Mouse (Mus musculus) adrenal gland, postnatal 4 days (tissue): ENCODE results near the gene Ptpn14. TPM values are rescaled to one million over a fixed set of nuclear protein-coding genes. Genes with fewer than 3 reads are reported as not detected.

ENCODE experiments used
- DNase-seq, 2 experiments: peaks; one replicate each; pipeline ENCODE4 v3.0.0; 2021 to 2022; ENCODE audit warnings: low spot score in 2 of 2, mixed read lengths in 2 of 2
- total RNA-seq, 2 experiments: library from RNA; stranded (reverse); gene quantifications; 2 replicates each; pipeline ENCODE4 v1.2.3; 2021

Ptpn14 gene
- total RNA-seq, 2 experiments from 2014 or later: 20.7 to 33.7 TPM

DNA sequence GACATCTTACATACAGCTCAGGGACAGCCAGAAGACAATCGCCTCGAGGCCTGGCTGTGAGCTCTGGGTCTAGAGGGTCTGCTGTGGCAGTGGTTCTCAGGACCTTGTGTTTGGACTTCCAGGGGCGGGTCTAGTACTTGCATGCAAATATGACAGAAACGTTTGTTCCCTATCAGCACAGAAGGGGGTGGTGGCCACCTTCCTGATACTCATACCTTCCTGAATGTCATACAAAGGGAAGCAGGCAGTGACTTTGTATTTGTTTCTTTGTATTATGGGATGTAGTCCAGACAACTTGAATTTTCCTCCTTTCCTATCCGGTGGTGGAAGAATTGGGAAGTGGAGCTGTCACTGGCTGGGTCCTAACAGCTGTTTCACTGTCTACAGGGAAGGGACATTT, 36.2 kb downstream of the Ptpn14 start:
- DNase-seq: no peak

- DNase-seq: no peak
Measured at GRCm38 (mm10) chr1:189767164-189767563, 39.1 kb downstream of the Ptpn14 start.

DNA sequence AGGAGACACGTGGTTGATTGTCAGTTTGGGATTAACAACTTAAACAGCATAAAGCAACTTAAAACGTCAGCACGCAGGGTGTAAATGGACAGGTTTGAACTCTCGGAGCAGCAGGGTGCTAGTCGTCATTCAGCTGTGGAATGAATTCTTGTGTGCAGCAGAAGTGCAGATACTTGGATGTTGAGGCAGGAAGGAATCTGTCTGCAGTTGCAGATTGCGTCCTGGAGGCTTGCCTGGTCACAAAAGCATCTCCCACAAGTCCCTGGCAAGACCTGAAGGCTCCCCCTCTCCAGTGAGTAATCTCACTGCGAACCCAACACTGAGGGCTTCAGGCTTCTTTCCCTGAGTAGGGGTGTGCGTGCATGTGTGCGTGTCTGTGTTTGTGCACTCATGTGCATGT, 39.8 kb downstream of the Ptpn14 start:
- no peak for DNase-seq

GRCm38 (mm10) chr1:189770516-189770915, 42.4 kb downstream of the Ptpn14 start:
- DNase-seq: no peak

GRCm38 (mm10) chr1:189772707-189773106, 44.6 kb downstream of the Ptpn14 start:
- no peak for DNase-seq

DNA sequence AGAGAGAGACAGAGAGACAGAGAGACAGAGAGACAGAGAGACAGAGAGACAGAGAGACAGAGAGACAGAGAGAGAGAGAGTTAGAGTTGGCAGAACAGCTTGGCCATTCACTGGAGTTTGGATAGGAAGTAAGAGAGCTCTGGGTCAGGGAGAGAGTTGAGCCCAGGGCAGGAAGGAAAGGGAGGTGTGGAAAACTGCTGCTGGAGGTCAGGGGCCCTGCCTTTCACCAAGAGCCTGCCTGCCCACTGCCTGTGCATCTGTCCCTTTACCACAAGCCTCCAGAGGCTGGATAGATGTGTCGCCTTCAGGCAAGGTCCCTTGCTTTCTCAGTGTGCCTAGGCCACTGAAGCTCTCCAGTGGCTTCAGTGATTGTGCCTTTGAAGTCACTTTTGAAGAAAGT, 46.7 kb downstream of the Ptpn14 start:
- DNase-seq: no peak

- no peak for DNase-seq
Measured at GRCm38 (mm10) chr1:189777207-189777606, 49.1 kb downstream of the Ptpn14 start.

DNA sequence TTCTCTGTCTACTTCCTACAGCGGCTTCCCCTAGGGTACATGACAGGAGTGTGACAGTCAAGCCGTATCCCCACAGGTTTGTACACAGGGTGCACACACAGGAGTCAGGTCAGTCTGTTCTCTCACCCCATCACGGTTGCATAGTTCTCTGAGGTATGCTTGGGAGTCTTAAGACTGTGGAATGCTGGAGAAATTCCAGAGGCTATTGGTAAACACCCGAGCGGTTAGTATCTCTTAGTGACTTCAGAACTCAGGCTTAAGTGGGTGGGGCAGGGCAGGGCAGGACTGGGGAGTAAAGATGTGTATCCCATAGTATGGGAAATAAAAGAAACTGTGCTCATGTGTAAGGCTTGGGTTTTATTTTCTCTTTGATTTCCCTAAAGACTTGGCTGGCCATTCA, 50.3 kb downstream of the Ptpn14 start:
- DNase-seq: no peak

- DNase-seq: no peak
Measured at GRCm38 (mm10) chr1:189779226-189779625, 51.2 kb downstream of the Ptpn14 start.

- no peak for DNase-seq
Measured at GRCm38 (mm10) chr1:189781721-189782345, 53.8 kb downstream of the Ptpn14 start.

DNA sequence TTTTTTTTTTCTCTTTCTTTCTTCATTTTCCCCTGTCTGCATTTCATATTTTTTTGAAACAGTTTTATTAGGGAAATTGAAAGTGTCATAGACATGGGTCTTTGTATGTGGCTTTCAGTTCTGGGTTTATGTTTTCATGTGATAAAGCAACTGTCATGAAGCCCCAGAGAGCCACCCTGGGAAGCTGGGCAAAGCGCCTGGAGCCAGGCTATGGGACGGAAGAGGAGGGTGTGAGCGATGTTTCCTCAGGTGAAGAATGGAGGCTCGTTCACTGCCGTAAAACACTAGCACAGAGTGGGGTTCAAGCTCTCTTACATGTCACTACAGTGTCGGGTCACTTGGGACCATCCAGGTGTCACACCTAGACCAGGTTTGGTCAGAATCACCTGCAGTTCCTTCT, 54.6 kb downstream of the Ptpn14 start:
- no peak for DNase-seq

DNA sequence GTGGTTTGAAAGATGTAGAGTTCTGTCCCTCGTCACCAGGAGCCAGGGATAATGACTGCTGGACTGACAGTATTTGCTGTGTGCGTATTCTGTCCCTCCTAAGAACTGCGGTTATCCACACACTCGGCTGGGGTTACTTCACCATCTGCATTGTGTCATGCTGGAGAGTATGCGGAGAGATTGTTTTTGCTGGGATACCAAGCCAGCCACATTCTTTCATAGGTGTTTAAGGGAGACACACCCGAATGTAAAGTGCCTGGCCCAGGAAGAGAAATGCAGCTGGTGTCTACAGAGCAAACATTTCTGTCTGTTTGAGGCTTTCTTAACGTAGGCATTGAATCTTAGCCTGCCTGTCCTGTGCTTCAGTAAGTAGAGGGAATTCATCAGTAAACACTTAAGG, 56.4 kb downstream of the Ptpn14 start:
- no peak for DNase-seq

- no peak for DNase-seq
Measured at GRCm38 (mm10) chr1:189786707-189787485, 58.8 kb downstream of the Ptpn14 start.

- DNase-seq: no peak
Measured at GRCm38 (mm10) chr1:189789545-189789944, 61.5 kb downstream of the Ptpn14 start.

GRCm38 (mm10) chr1:189790666-189791065, 62.6 kb downstream of the Ptpn14 start:
- DNase-seq: no peak

GRCm38 (mm10) chr1:189791534-189792217, 63.6 kb downstream of the Ptpn14 start:
- DNase-seq: no peak

DNA sequence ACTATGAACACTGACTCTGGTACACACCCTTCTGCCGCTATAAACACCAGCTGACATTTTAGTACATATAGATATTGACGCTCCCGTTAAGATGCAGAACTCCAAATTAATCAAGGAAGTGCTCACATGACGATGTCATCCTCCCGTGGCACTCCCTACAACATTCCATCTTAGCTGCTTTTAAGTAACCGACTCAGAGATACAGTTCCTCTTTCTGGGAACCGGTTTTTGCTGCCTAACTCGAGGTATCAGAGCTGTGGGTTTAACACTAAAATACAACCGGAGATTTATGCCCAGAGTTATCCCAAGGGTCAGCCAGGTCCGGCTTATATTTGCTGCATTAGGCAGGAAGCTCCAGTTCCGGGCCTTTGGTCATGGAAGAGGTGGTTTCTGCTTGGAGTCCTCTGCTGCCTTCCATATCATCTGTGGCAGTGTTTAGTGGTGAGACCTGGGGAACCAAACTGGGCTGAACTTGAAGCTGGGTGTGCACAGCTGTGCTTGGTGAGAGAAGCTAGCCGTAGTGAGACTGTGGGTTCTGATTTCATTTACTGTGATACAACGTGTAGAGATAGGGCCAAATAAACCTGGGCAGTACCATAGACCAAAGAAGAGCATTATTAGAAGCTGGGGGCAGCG, 64.6 kb downstream of the Ptpn14 start:
- DNase-seq: no peak

- DNase-seq: no peak
Measured at GRCm38 (mm10) chr1:189798949-189799348, 70.9 kb downstream of the Ptpn14 start.

DNA sequence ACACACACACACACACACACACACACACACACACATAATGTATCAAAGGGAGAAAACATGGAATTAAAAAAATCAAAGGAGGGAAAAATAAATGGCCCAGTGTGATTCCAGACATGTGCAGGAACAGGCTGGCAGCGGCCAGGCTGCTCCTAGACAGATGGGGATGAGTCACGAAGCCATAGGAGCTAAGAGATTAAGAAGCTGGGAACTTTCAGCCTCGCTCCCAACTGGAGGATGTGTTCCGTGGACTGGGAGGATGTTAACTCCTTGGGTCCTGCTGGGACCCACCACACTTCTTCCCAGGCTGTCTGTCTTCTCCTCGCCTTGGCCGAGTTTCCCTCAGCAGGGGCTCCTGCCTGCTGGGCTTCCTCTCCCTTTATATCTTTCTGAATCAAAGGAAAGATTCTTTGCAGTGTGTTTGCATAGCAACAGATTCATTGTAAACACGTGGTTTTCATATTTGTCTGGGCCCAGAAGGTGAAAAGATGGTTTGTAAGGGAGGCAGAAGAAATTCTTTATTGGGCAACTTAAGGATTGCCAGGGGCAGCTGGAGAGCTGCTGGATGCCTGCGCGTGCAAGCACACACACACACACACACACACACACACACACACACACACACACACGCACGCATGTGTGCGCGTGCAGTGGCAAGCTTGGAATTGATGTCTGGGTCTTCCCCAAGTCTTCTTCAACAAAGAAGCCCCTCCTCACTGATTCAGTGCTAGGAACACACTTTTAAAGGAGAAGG, 72.3 kb downstream of the Ptpn14 start:
- DNase-seq: no peak

DNA sequence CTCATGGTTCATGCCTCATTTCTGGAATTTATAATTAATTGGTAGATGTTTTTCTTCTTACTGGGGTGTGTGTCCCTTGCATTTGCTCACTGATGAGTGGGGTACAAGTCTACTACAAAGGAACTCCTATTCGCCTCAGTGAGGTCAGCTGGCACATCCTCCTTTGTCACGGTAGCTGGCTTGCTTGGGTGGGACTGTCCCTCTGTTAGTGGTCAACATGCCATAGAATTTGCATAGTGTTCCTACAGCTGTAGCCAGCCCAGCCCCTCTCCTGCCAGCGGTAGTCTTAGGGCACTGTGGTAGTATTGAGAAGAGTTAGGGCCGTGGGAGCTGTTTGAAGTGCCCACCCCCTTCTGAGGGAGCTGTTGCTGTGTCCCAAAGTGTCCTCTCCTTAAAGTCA, 73.2 kb downstream of the Ptpn14 start:
- DNase-seq: no peak

- no peak for DNase-seq
Measured at GRCm38 (mm10) chr1:189802575-189802974, 74.5 kb downstream of the Ptpn14 start.
